Mouse (Mus musculus) testis, adult 2 months (tissue): ENCODE measurements around the gene Klhl20. TPM values are rescaled to one million over a fixed set of nuclear protein-coding genes. Genes with fewer than 3 reads are reported as not detected.
"Not testable (repeated sequence)": the region's sequence is repeated elsewhere in the genome, so short reads cannot be mapped to it uniquely, and the experiment has no call there.

Experiments
- H3K27ac ChIP-seq: fragments of 200-500 bp; 2 replicates; pipeline ENCODE4 v1.5.1; 2012; ENCODE audit warnings: low read depth, low read length; ENCODE audit not compliant: control insufficient read depth, insufficient read depth
- H3K27me3 ChIP-seq: fragments of 200-500 bp; 2 replicates; pipeline ENCODE4 v1.6.1; 2012; ENCODE audit warnings: mild to moderate bottlenecking, low read length, moderate library complexity; ENCODE audit not compliant: control insufficient read depth, insufficient read depth
- H3K36me3 ChIP-seq: fragments of 200-500 bp; 2 replicates; pipeline ENCODE4 v1.6.1; 2012; ENCODE audit warnings: mild to moderate bottlenecking, low read length; ENCODE audit not compliant: control insufficient read depth, insufficient read depth
- H3K4me1 ChIP-seq: fragments of 200-500 bp; 2 replicates; pipeline ENCODE4 v1.6.1; 2012; ENCODE audit warnings: low read length; ENCODE audit not compliant: control insufficient read depth, insufficient read depth
- H3K4me3 ChIP-seq: fragments of 200-500 bp; 2 replicates; pipeline ENCODE4 v1.5.1; 2012; ENCODE audit warnings: low read depth, mild to moderate bottlenecking, low read length, moderate library complexity, mixed read lengths; ENCODE audit not compliant: control insufficient read depth
- CTCF ChIP-seq: fragments of 200-500 bp; IDR thresholded peaks from 2 replicates; pipeline ENCODE4 v1.5.1; 2012; ENCODE audit warnings: low read depth, mild to moderate bottlenecking, inconsistent platforms, low read length, moderate library complexity; ENCODE audit not compliant: control insufficient read depth, insufficient read depth, insufficient replicate concordance
- POLR2A ChIP-seq: fragments of 200-500 bp; IDR thresholded peaks from 2 replicates; pipeline ENCODE4 v1.6.1; 2012; ENCODE audit warnings: low read depth, mild to moderate bottlenecking, inconsistent platforms, low read length, moderate library complexity; ENCODE audit not compliant: control insufficient read depth
- polyA plus RNA-seq: library from polyadenylated mRNA; depleted of rRNA; stranded (reverse); fragments of >200 nt; gene quantifications from 2 replicates; pipeline ENCODE4 v1.2.3, GENCODE M21; 2012

The Klhl20 gene
- polyA plus RNA-seq, 1 experiment = 6.1 TPM

- Histone ChIP-seq H3K27me3 (no peaks in the 10 kb centered on the region), H3K4me1 (peaks cover 2% of the 10 kb centered on the region), H3K27ac (no peak overlapping the region), H3K4me3 (no peak overlapping the region), H3K36me3 (no peaks in the 10 kb centered on the region)
- no peak for TF ChIP-seq POLR2A
- TF ChIP-seq CTCF = no peak
Observed at GRCm38 (mm10) chr1:161147888-161148287, 16.6 kb upstream of the Klhl20 start.

GRCm38 (mm10) chr1:161145611-161146010 lies 14.3 kb upstream of the Klhl20 start:
- H3K27me3 ChIP-seq, H3K27ac ChIP-seq, H3K4me1 ChIP-seq, H3K4me3 ChIP-seq, H3K36me3 ChIP-seq: not testable (repeated sequence)

- no peaks in the 10 kb centered on the region for H3K27me3 ChIP-seq
- no peak for TF ChIP-seq CTCF
- TF ChIP-seq POLR2A = no peak
- no peak overlapping the region; the same call in 1 of the 2 replicates for H3K27ac ChIP-seq
- H3K4me1 ChIP-seq = peaks cover 4% of the 10 kb centered on the region
- H3K36me3 ChIP-seq = no peaks in the 10 kb centered on the region
- peak overlapping the region; percentile 78 for H3K4me3 ChIP-seq
Observed at GRCm38 (mm10) chr1:161143216-161143615, 11.9 kb upstream of the Klhl20 start.

- TF ChIP-seq POLR2A (peak; percentile 59; the same call in 1 of the 2 replicates), CTCF (no peak)
- Histone ChIP-seq H3K27me3 (no peaks in the 10 kb centered on the region), H3K36me3 (no peaks in the 10 kb centered on the region), H3K4me1 (peaks cover 4% of the 10 kb centered on the region), H3K4me3 (peak within 1 kb of the TSS; percentile 78), H3K27ac (peak within 1 kb of the TSS; percentile 19)
Observed at GRCm38 (mm10) chr1:161142531-161143159, 11.3 kb upstream of the Klhl20 start, which contains the start of gene Ankrd45. TSS of gene Ankrd45 (plus strand) at chr1:161142691.

- H3K27me3 ChIP-seq = no peaks in the 10 kb centered on the region
- H3K4me3 ChIP-seq = no peak overlapping the region
- H3K36me3 ChIP-seq = no peaks in the 10 kb centered on the region
- no peak overlapping the region for H3K27ac ChIP-seq
- TF ChIP-seq POLR2A (no peak), CTCF (no peak)
- H3K4me1 ChIP-seq = peaks cover 4% of the 10 kb centered on the region
Observed at GRCm38 (mm10) chr1:161140026-161140762, 8.9 kb upstream of the Klhl20 start.

GRCm38 (mm10) chr1:161139496-161139895 lies 8.2 kb upstream of the Klhl20 start:
- Histone ChIP-seq H3K4me3 (no peak overlapping the region), H3K27ac (no peak overlapping the region), H3K36me3 (no peaks in the 10 kb centered on the region), H3K4me1 (peaks cover 4% of the 10 kb centered on the region), H3K27me3 (no peaks in the 10 kb centered on the region)
- TF ChIP-seq POLR2A (no peak), CTCF (no peak)

GRCm38 (mm10) chr1:161126461-161126860 lies 4.8 kb downstream of the Klhl20 start:
- H3K4me3 ChIP-seq = no peak overlapping the region
- TF ChIP-seq POLR2A (no peak), CTCF (no peak)

More at GRCm38 (mm10) chr1:161126461-161126860, 4.8 kb downstream of the Klhl20 start:
- Histone ChIP-seq H3K4me1 (no peaks in the 10 kb centered on the region), H3K27me3 (no peaks in the 10 kb centered on the region), H3K36me3 (no peaks in the 10 kb centered on the region), H3K27ac (no peak overlapping the region)
